Mouse (Mus musculus) central nervous system, embryonic 18 days (tissue): ENCODE data around the gene Olfr866. TPM values are rescaled to one million over a fixed set of nuclear protein-coding genes. Genes with fewer than 3 reads are reported as not detected.

ENCODE experiments used
- polyA plus RNA-seq: library from polyadenylated mRNA; depleted of rRNA; stranded (reverse); fragments of >200 nt; gene quantifications from 2 replicates; pipeline ENCODE4 v1.2.3, GENCODE M21; 2012; rRNA removed

The Olfr866 gene
- not detected in 2 replicates for polyA plus RNA-seq

DNA sequence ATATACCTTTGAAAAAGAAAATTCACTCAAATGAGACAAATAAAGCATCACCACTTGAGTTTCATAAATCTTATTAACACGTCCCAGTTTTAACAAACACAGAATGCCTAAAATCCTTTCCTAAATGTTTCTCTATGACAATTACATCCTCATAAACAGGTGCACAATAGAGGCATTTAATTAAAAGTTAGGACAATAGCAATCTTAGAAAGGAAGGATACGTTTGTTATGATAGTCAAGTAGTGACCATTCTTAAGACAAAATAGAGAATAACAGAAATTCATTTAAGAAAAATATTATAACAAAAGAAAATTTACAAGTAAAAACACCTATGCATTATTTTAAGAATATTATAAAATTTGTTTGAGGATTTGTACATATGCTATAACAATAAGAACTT, at the start of gene Olfr866:
Olfr866 (minus strand) TSS at position 101 of the 400 bp plus-strand sequence.

DNA sequence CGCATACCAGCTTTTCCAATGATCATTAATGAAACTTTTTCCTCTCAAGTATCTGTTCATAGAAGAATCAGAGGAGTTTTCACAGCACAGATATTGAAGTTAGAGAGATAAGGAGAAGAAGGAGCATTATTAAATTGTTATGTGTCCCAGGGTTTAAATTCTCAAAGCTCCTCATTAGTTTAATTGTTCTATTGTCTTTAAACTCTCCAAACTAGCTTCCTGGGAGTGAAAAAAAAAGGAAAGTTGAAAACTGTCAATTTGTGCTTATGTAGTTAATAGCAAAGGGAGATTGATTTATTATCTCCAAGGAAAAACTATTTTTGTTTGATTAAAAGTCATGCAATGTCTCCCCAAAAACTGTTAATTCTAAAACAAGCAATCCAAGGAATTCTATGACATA, 29.6 kb upstream of the Olfr866 start, which contains the start of gene Olfr867:
Olfr867 (minus strand) TSS at position 101 of the 400 bp plus-strand sequence.

Other genes starting within 250 kb of the Olfr866 start
- not detected in 2 replicates for gene Olfr58, start 247.8 kb downstream of the Olfr866 start, polyA plus RNA-seq
- gene Olfr859, start 223.1 kb downstream of the Olfr866 start, polyA plus RNA-seq = 0.04 and 0.05 TPM in 2 replicates
- gene Olfr860, start 178.3 kb downstream of the Olfr866 start, polyA plus RNA-seq = not detected in 2 replicates
- gene Olfr862, start 140.0 kb downstream of the Olfr866 start, polyA plus RNA-seq = not detected in 2 replicates
- gene Olfr77, start 111.2 kb downstream of the Olfr866 start, polyA plus RNA-seq = not detected in 2 replicates
- not detected in 2 replicates for gene Olfr867, start 29.5 kb upstream of the Olfr866 start, polyA plus RNA-seq
- not detected in 2 replicates for gene Olfr868, start 70.6 kb upstream of the Olfr866 start, polyA plus RNA-seq
- not detected in 2 replicates for gene Olfr869, start 101.0 kb upstream of the Olfr866 start, polyA plus RNA-seq
- not detected in 2 replicates for gene Olfr870, start 146.0 kb upstream of the Olfr866 start, polyA plus RNA-seq
- not detected in 2 replicates for gene Olfr871, start 184.2 kb upstream of the Olfr866 start, polyA plus RNA-seq
- not detected in 2 replicates for gene Olfr872, start 209.1 kb upstream of the Olfr866 start, polyA plus RNA-seq